In the genomic region with DNA sequence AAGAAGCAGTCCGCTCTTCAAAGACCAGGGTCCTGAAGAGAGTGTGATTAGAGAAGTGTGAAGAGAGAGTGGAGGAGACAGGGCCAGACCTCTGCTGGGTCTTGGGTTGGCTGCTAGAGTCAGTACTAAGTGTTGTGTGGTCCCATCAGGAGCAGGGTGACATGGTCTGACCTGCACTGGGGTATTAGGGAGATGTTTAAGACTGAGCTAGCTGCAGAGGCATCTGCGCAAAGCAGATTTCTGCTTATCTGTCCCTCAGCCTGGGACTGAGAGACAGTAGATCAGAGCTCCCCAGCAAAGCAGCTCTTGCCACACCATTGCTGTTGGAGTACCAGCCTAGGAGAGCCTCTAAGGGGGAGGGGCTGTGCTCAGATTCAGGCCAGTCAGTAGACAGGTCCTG, we compare ENCODE assay signal across 13 mouse cellular contexts. TPM values are rescaled to one million over a fixed set of nuclear protein-coding genes. Genes with fewer than 3 reads are reported as not detected.
DNase-seq lines count a peak whose midpoint lies in the region; ATAC-seq and TF ChIP-seq lines count a peak whose summit lies in the region.
"Had no signal": no experiment of that assay in that cellular context is flagged by ENCODE, and none has a peak within 500 bp of the region (broad histone marks: within the 10 kb centered on the region; RNA-seq: fewer than 3 reads in every experiment).

No protein-coding gene starts in this region.

- no peak overlapping the region for H3K4me2 ChIP-seq in kidney, postnatal 0 days (ENCODE audit: low read length)
- H3K4me2 ChIP-seq: midbrain, embryonic 11.5 days; neural tube, embryonic 13.5 days had no signal

- no peaks in the 10 kb centered on the region for H3K36me3 ChIP-seq in kidney, postnatal 0 days (ENCODE audit: insufficient read depth, low read length)
- H3K36me3 ChIP-seq in liver, adult 2 months (ENCODE audit: control insufficient read depth, insufficient read depth, low read length): no peaks in the 10 kb centered on the region
- H3K36me3 ChIP-seq in spleen, adult 2 months (ENCODE audit: control insufficient read depth, insufficient read depth, low read length): peaks cover 2% of the 10 kb centered on the region; the same call in 1 of the 2 replicates
- H3K36me3 ChIP-seq: neural tube, embryonic 13.5 days had no signal

- TF ChIP-seq CTCF in kidney, postnatal 0 days (IDR thresholded peaks at IDR 0.05; ENCODE audit: low read depth): no peak
- TF ChIP-seq CTCF in liver, adult 2 months (IDR thresholded peaks at IDR 0.05; ENCODE audit: low read depth, low read length): no peak
- no peak for TF ChIP-seq CTCF in spleen, adult 2 months (IDR thresholded peaks at IDR 0.05; ENCODE audit: extremely low read depth, insufficient read depth, insufficient read length, insufficient replicate concordance)

- H3K79me2 ChIP-seq in liver, adult 2 months (ENCODE audit: control insufficient read depth, insufficient read depth, low read length): no peaks in the 10 kb centered on the region; the same call in 1 of the 2 replicates

- H3K4me1 ChIP-seq in kidney, postnatal 0 days (replicated peaks; ENCODE audit: insufficient read depth, low read length): peaks cover 24% of the 10 kb centered on the region
- peaks cover 5% of the 10 kb centered on the region; the same call in 1 of the 2 replicates for H3K4me1 ChIP-seq in liver, adult 2 months (ENCODE audit: control insufficient read depth, insufficient read depth, low read length)
- peaks cover 7% of the 10 kb centered on the region; the same call in 1 of the 2 replicates for H3K4me1 ChIP-seq in spleen, adult 2 months (ENCODE audit: control insufficient read depth, insufficient read depth, insufficient read length)

- no peak overlapping the region for H3K9ac ChIP-seq in kidney, postnatal 0 days (ENCODE audit: low read depth, low read length)
- H3K9ac ChIP-seq in liver, adult 2 months (ENCODE audit: low read depth, low read length): no peak overlapping the region
- H3K9ac ChIP-seq: neural tube, embryonic 13.5 days had no signal

- H3K27me3 ChIP-seq in kidney, postnatal 0 days (ENCODE audit: insufficient read depth, low read length): no peaks in the 10 kb centered on the region
- H3K27me3 ChIP-seq in liver, adult 2 months (ENCODE audit: control insufficient read depth, insufficient read depth, low read length): no peaks in the 10 kb centered on the region
- no peaks in the 10 kb centered on the region for H3K27me3 ChIP-seq in spleen, adult 2 months (ENCODE audit: control insufficient read depth, insufficient read depth, low read length)
- H3K27me3 ChIP-seq: neural tube, embryonic 13.5 days had no signal

- no peak for TF ChIP-seq POLR2A in liver, adult 2 months (IDR thresholded peaks at IDR 0.05; ENCODE audit: extremely low read depth, insufficient read depth, low read length)
- TF ChIP-seq POLR2A in spleen, adult 2 months (IDR thresholded peaks at IDR 0.05; ENCODE audit: low read depth, low read length): no peak

- H3K4me3 ChIP-seq in kidney, postnatal 0 days (replicated peaks; ENCODE audit: low read depth, low read length): no peak overlapping the region
- H3K4me3 ChIP-seq in liver, adult 2 months (ENCODE audit: insufficient read depth, low read depth, low read length): no peak overlapping the region
- H3K4me3 ChIP-seq in spleen, adult 2 months (ENCODE audit: extremely low read depth, insufficient read depth, insufficient read length): no peak overlapping the region
- H3K4me3 ChIP-seq: neural tube, embryonic 13.5 days had no signal

- H3K27ac ChIP-seq in kidney, postnatal 0 days: 0 out of 2 replicates have a peak overlapping the region, but pooled peaks have one; percentile 15
- H3K27ac ChIP-seq in liver, adult 2 months (replicated peaks; ENCODE audit: insufficient read depth, low read depth, low read length): peak overlapping the region; percentile 2; the same call in 1 of the 2 replicates
- H3K27ac ChIP-seq in spleen, adult 2 months (ENCODE audit: insufficient read depth, low read length): peak overlapping the region; percentile 29; the same call in 1 of the 2 replicates

- ATAC-seq in kidney, postnatal 0 days (replicated peaks; ENCODE audit: low FRiP score, low read depth): no peak
- peak; percentile 84 for ATAC-seq in erythroblast, adult 5-6 weeks (replicated peaks; ENCODE audit: low FRiP score, poor library complexity, severe bottlenecking)
- ATAC-seq: forebrain, embryonic 16.5 days had no signal

- no peak for DNase-seq in kidney, postnatal 0 days (ENCODE audit: low spot score)
- DNase-seq in kidney, postnatal 36 days: no peak
- DNase-seq in liver, adult 2 months (ENCODE audit: extremely low read depth, low read depth, low spot score): no peak
- DNase-seq in spleen, adult 2 months (ENCODE audit: low read depth in 1 of 2, low spot score in 2 of 2): no peak
- DNase-seq in adrenal gland, adult (ENCODE audit: inconsistent age in 2 of 2, low spot score in 1 of 2): no peak
- no peak for DNase-seq in left cerebral cortex, adult 11 months (ENCODE audit: low spot score)
- DNase-seq: kidney, adult 8-10 months; right cerebral cortex, postnatal 14 days; thymus, adult 2 months had no signal

- 82% methylated on average over 2 of the region's 2 CpGs for WGBS in kidney, postnatal 0 days
- 96% methylated on average over 2 of the region's 2 CpGs for WGBS in liver, adult 2 months
- WGBS in spleen, adult 2 months: 77% methylated on average over 2 of the region's 2 CpGs

- no peaks in the 10 kb centered on the region for H3K9me3 ChIP-seq in kidney, postnatal 0 days (replicated peaks; ENCODE audit: low read length)
- H3K9me3 ChIP-seq: neural tube, embryonic 13.5 days had no signal

RNA-seq across cellular contexts. Expression of a gene that starts 20.5 kb away (rescaled TPM):
- polyA plus RNA-seq in kidney, postnatal 0 days (2015; fragmentation: Nextera tagmentation; extraction: Ambion mirVana): 5.7 and 7.1 TPM in 2 replicates
- total RNA-seq in erythroblast, adult 5-6 weeks (2015; ENCODE audit: low replicate concordance): 6.5 and 9.8 TPM in 2 replicates
- total RNA-seq in erythroblast, adult 5-6 weeks (2017; ENCODE audit: low replicate concordance): 5.9 and 8.3 TPM in 2 replicates
- total RNA-seq in liver, adult 2 months (2014; rRNA removed): 1.5 and 2.9 TPM in 2 replicates
- 5.6 and 9.2 TPM in 2 replicates for polyA plus RNA-seq in liver, adult 2 months (2012; rRNA removed)
- 39.4 and 46.9 TPM in 2 replicates for polyA plus RNA-seq in spleen, adult 2 months (2012; rRNA removed)

RNA-seq across cellular contexts. Expression of a gene that starts 36.8 kb away (rescaled TPM):
- 9.9 and 11.2 TPM in 2 replicates for polyA plus RNA-seq in kidney, postnatal 0 days (2015; fragmentation: Nextera tagmentation; extraction: Ambion mirVana)
- total RNA-seq in erythroblast, adult 5-6 weeks (2015; ENCODE audit: low replicate concordance): 8.6 and 9.6 TPM in 2 replicates
- 8.4 and 18.3 TPM in 2 replicates for total RNA-seq in erythroblast, adult 5-6 weeks (2017; ENCODE audit: low replicate concordance)
- 20.6 and 35.5 TPM in 2 replicates for total RNA-seq in liver, adult 2 months (2014; rRNA removed)
- 83.3 and 105 TPM in 2 replicates for polyA plus RNA-seq in liver, adult 2 months (2012; rRNA removed)
- 33.0 and 33.3 TPM in 2 replicates for polyA plus RNA-seq in spleen, adult 2 months (2012; rRNA removed)
